Mouse (Mus musculus): ENCODE results near the gene Ntm. TPM values are rescaled to one million over a fixed set of nuclear protein-coding genes. Genes with fewer than 3 reads are reported as not detected.

Ntm gene
- polyA plus RNA-seq (2021; fragmentation: Nextera tagmentation), result 212 and 232 TPM in 2 replicates
- long read RNA-seq, experiment 1, partial matches to known transcripts, result 36 of 69 reads
- long read RNA-seq, experiment 1, other reads (novel, unspliced or antisense), result 33 of 69 reads
- long read RNA-seq, experiment 2, partial matches to known transcripts, result 78 of 131 reads
- long read RNA-seq, experiment 2, other reads (novel, unspliced or antisense), result 52 of 131 reads

DNA sequence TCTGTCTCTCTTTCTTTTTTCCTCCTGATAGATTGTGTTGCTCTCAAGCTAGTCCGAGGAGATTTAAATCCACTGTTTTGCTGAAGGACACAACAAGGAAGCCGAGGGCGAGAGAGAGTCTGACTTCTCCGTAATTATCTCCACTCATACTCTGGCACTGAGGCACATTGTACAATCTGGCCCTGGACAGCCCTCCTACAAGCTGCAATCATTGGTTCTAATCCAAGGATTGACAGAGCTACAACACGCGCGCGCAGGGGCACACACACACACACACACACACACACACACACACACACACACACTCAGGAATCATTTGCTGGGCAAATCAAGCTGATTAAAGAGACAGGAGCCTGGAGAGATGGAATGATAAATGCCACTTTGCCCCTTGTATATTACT lies at the start of gene Ntm:
Ntm (minus strand) TSS at position 164 of the 400 bp plus-strand sequence.

Measured in left cerebral cortex, adult 6 months (tissue).